Mouse (Mus musculus) embryonic facial prominence, embryonic 15.5 days (tissue): ENCODE results near the gene Slc2a12. TPM values are rescaled to one million over a fixed set of nuclear protein-coding genes. Genes with fewer than 3 reads are reported as not detected.
A peak's percentile ranks its signal among the peaks of the same experiment; 100 is the strongest.

Experiments used
- ATAC-seq: fragments of 200-750 bp; cut with Nextera tagmentation; 2 replicates; pipeline ENCODE4 v1.8.0; 2017; ENCODE audit warnings: low read depth, moderate TSS enrichment; ENCODE audit not compliant: insufficient number of reproducible peaks, low FRiP score, low TSS enrichment
- H3K27ac ChIP-seq: fragments of 300-500 bp; sonication (generic); replicated peaks from 2 replicates; pipeline ENCODE4 v1.5.1; 2015; ENCODE audit warnings: mild to moderate bottlenecking, inconsistent platforms
- H3K27me3 ChIP-seq: fragments of 300-500 bp; sonication (generic); 2 replicates; pipeline ENCODE4 v1.6.1; 2015; ENCODE audit warnings: inconsistent platforms
- H3K36me3 ChIP-seq: fragments of 300-500 bp; sonication (generic); 2 replicates; pipeline ENCODE4 v1.6.1; 2015; ENCODE audit warnings: mild to moderate bottlenecking, inconsistent platforms
- H3K4me1 ChIP-seq: fragments of 300-500 bp; sonication (generic); 2 replicates; pipeline ENCODE4 v1.6.1; 2015; ENCODE audit warnings: inconsistent platforms
- H3K4me2 ChIP-seq: fragments of 300-500 bp; sonication (generic); replicated peaks from 2 replicates; pipeline ENCODE4 v1.6.1; 2015; ENCODE audit warnings: mild to moderate bottlenecking, inconsistent platforms
- H3K4me3 ChIP-seq: fragments of 300-500 bp; sonication (generic); replicated peaks from 2 replicates; pipeline ENCODE4 v1.5.1; 2015; ENCODE audit warnings: mild to moderate bottlenecking, inconsistent platforms
- H3K9ac ChIP-seq: fragments of 300-500 bp; sonication (generic); 2 replicates; pipeline ENCODE4 v1.6.1; 2015; ENCODE audit warnings: inconsistent platforms
- H3K9me3 ChIP-seq: fragments of 300-500 bp; sonication (generic); replicated peaks from 2 replicates; pipeline ENCODE4 v1.6.1; 2016; ENCODE audit warnings: inconsistent platforms
- WGBS: fragments of 180-500 bp; shearing (Covaris S2); methylation state at CpG from one replicate; pipeline ENCODE4 v1.1.7; 2015; 5-methylcytosine and 5-hydroxymethylcytosine counted together
- polyA plus RNA-seq: library from polyadenylated mRNA; unstranded; fragments of >200 nt; fragmentation: Nextera tagmentation; extraction: Ambion mirVana; gene quantifications from 2 replicates; pipeline ENCODE4 v1.2.1, GENCODE M21; 2015

The Slc2a12 gene
- polyA plus RNA-seq, 1 experiment from 2014 or later, result 3.8 TPM

DNA sequence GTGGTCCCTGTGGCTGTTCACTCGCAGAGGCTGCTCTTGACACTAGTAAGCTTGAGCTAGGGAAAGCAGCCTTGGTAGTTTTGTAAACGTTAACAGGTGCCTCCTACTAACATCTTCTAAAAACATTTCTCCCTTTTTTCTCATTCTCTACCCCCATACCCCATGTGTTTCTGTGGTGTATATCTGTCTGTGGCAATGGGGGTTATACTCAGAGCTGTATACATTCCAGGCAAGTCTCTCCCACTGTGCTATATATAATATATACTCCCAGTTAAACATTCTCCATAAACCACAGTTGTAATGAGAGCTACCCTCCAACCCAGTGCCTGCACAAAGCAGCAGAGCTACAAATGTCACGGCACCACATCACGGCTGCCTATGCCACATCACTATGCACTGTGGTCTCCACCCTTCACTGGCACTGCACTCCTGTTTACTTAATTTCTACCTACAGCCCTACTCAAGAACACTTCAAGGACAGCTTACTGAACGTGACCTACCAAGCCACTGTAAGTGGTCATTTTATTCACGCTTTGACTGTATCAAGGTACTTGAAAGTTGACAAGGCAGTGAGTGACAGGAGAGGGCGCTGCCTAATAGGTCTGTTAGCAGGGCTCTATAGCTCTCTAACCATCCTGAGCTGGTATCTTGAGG, 63.5 kb downstream of the Slc2a12 start:
- ATAC-seq, result peak; percentile 70; the same call in 1 of the 2 replicates
- Histone ChIP-seq H3K4me2 (no peak overlapping the region), H3K9ac (no peak overlapping the region), H3K4me1 (no peaks in the 10 kb centered on the region), H3K4me3 (no peak overlapping the region), H3K9me3 (no peaks in the 10 kb centered on the region), H3K36me3 (peaks cover 50% of the 10 kb centered on the region), H3K27ac (no peak overlapping the region), H3K27me3 (no peaks in the 10 kb centered on the region)
- 79% methylated on average over 7 of the region's 7 CpGs for WGBS

DNA sequence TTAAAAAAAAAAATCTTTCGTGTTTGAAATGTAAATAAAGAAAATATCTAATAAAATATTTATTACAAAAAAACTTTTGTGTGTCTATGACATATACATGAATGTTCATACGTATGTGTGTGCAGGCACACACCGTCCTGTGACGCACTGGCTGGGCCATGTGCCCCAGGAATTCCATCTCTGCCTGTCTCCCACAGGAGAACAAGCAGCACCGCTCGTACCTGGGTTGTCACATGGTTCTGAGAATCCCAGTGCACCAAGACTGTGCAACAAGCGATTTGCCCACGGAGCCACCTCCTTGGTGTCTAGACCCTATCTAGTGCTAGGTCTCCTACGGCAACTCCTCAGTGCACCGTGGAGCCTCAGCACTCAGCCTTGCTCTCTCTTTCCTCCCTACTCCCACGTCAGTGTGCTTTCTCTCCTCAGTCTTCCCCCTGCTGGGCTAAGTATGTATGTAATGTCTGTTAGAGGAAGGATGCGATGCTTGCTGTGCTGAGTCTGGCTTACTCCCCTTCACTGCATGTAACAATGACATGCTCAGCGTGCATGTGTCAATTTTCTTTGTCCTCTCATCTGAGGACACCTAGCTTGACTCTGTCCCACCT, 65.5 kb downstream of the Slc2a12 start:
- no peak overlapping the region for H3K27ac ChIP-seq
- no peak overlapping the region for H3K4me3 ChIP-seq
- no peak for ATAC-seq
- peaks cover 43% of the 10 kb centered on the region for H3K36me3 ChIP-seq
- H3K9me3 ChIP-seq, result no peaks in the 10 kb centered on the region
- no peaks in the 10 kb centered on the region for H3K4me1 ChIP-seq
- no peak overlapping the region for H3K4me2 ChIP-seq
- no peaks in the 10 kb centered on the region for H3K27me3 ChIP-seq
- WGBS, result 85% methylated on average over 13 of the region's 13 CpGs
- no peak overlapping the region for H3K9ac ChIP-seq

DNA sequence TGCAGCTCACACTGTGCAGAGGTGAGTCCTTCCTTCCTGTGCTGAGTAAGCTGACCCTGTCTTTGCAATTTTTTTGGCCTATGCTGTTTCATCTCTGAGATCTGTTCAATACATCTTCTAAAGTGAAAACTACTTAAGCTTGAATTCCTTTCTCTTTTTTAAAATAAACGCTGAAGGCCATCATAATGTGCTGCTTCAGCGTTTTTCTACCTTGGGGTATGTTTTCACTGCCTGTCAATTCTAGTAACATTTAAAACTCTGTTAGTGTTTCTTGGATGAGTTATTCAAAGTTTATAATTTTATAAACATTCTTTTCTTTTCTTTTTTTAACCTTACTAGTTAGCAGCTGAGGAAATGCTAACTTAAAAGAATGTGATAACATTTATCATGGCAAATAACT, 68.1 kb downstream of the Slc2a12 start:
- Histone ChIP-seq H3K9me3 (no peaks in the 10 kb centered on the region), H3K4me2 (no peak overlapping the region), H3K9ac (no peak overlapping the region), H3K36me3 (peaks cover 21% of the 10 kb centered on the region; the same call in 1 of the 2 replicates), H3K27ac (no peak overlapping the region), H3K27me3 (no peaks in the 10 kb centered on the region), H3K4me3 (no peak overlapping the region), H3K4me1 (no peaks in the 10 kb centered on the region)
- WGBS, result 58% methylated on average over 2 of the region's 2 CpGs
- ATAC-seq, result no peak

DNA sequence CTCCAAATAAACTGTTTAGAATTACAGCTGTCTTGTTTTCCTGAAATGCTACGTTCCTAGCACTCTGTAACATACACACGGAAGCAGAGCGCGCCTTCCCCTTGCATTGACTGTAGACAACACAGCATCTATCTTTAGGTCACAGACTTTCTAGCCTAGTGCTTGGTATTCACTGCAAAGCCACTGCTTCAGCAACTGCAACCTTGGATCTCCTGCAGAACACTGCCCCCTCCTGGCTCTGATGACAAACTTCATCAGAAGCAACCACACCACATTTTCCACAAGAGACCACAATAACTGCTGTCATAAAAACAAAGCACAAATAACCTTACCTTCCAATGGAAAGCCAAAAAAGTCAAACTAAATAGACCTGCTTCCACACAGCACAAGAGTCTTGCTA, 69.7 kb downstream of the Slc2a12 start:
- Histone ChIP-seq H3K27ac (no peak overlapping the region), H3K36me3 (peaks cover 9% of the 10 kb centered on the region; the same call in 1 of the 2 replicates), H3K4me2 (no peak overlapping the region), H3K4me1 (0 out of 2 replicates have a peak, but pooled peaks cover 3% of the 10 kb centered on the region), H3K27me3 (no peaks in the 10 kb centered on the region), H3K9ac (no peak overlapping the region), H3K9me3 (no peaks in the 10 kb centered on the region), H3K4me3 (no peak overlapping the region)
- WGBS, result 74% methylated on average over 4 of the region's 4 CpGs
- ATAC-seq, result 0 out of 2 replicates have a peak, but pooled peaks have one; percentile 57

DNA sequence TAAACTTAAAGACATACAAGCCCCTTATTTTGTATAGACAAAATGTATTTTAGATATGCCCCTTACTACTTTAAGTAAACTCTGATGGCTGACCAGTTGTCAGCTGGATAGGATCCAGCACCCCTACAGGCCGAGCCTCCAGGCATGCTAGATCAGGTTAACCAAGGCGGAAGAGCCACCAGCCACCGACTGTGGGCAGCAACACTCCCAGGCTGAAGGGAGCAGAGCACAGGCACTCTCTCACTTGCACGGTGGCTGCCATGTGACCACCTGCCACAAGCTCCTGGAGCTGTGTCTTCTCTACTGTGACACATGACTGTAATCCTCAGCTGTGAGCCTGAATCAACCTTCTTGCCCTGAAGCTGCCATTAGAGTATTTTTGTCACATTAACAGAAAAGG, 73.7 kb downstream of the Slc2a12 start:
- Histone ChIP-seq H3K4me2 (no peak overlapping the region), H3K9me3 (no peaks in the 10 kb centered on the region), H3K27me3 (no peaks in the 10 kb centered on the region), H3K36me3 (no peaks in the 10 kb centered on the region), H3K4me1 (0 out of 2 replicates have a peak, but pooled peaks cover 3% of the 10 kb centered on the region), H3K27ac (no peak overlapping the region), H3K4me3 (no peak overlapping the region), H3K9ac (no peak overlapping the region)
- WGBS, result 47% methylated on average over 4 of the region's 4 CpGs
- ATAC-seq, result no peak

DNA sequence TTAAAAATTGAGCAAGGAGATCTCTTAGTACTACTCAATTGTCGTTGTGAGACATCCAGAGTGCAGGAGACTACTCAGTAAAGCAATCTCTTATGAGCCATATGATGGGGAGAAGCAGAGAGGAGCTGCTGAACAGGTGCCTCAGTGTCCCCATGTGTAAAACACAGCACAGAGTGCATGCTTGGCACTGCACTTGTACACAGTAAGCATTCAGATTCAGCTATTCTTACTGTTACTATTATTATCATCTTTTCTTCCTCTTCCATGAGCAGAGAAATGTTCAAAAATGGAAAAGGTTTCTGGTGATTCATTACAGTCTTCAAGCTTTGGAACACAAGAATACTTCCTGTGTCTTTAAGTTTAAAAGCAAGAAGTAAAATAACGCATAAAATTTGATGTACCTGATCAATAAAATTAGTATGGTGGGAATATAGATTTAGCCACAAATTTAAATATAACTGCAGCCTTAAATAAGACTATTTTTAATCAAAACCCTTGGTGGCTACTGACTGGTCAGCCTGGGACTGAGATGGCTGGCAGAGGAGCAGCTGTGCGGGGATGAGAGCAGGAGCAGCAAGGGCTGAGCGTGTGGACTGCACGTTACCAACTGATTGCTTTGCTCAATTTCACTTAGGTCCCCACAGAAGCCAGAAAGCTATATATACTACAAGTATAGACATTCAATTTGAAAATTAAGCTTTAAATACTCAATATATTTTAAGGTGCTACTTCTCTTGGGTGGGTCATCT, 76.1 kb downstream of the Slc2a12 start:
- ATAC-seq, result no peak
- no peaks in the 10 kb centered on the region for H3K36me3 ChIP-seq
- no peak overlapping the region for H3K9ac ChIP-seq
- H3K9me3 ChIP-seq, result no peaks in the 10 kb centered on the region
- 0 out of 2 replicates have a peak, but pooled peaks cover 3% of the 10 kb centered on the region for H3K4me1 ChIP-seq
- no peaks in the 10 kb centered on the region for H3K27me3 ChIP-seq
- no peak overlapping the region for H3K27ac ChIP-seq
- H3K4me2 ChIP-seq, result no peak overlapping the region
- no peak overlapping the region for H3K4me3 ChIP-seq
- WGBS, result 79% methylated on average over 5 of the region's 5 CpGs

DNA sequence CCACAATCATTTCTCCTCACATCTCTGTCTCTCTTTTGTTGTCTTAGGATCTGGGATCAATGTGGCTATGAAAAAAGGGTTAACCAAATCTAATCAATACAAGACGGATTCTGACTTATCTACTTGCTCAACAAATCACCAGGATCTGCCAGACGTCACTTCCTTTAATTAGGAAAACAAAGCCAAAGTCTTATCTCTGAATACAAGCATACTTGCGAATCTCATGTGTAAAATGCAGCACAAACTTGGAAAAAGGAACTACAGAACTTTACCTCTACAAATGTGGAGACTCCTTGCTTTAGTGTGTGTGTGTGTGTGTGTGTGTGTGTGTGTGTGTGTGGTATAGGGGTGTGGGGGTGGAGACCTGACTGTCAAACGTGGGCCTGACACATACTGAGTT, 80.4 kb downstream of the Slc2a12 start:
- Histone ChIP-seq H3K9ac (no peak overlapping the region), H3K36me3 (no peaks in the 10 kb centered on the region), H3K27me3 (no peaks in the 10 kb centered on the region), H3K4me2 (no peak overlapping the region), H3K27ac (no peak overlapping the region), H3K4me3 (no peak overlapping the region), H3K4me1 (peaks cover 7% of the 10 kb centered on the region), H3K9me3 (no peaks in the 10 kb centered on the region)
- ATAC-seq, result no peak
- WGBS, result 65% methylated on average over 4 of the region's 4 CpGs

DNA sequence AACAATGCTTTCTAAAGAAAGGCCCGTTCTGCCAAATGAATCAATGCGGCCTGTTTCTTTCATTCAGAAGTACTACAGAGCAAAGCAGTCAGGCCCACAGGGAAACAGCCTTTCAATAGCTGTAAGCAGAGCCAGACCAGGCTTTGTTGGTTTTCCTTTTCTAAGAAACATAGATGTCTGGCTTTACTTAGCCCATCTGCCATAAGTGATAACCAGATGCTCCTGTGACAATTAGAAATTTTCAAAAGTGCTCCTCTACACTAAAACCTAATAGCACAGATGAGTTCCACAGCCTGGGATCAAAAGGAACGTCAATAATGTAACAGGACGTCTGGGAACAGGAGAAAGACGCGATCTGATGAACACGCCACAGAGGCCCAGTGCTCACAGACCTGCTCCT, 81.5 kb downstream of the Slc2a12 start:
- Histone ChIP-seq H3K4me1 (peaks cover 11% of the 10 kb centered on the region), H3K4me2 (no peak overlapping the region), H3K9me3 (no peaks in the 10 kb centered on the region), H3K4me3 (no peak overlapping the region), H3K9ac (no peak overlapping the region), H3K36me3 (no peaks in the 10 kb centered on the region), H3K27ac (no peak overlapping the region), H3K27me3 (no peaks in the 10 kb centered on the region)
- 45% methylated on average over 7 of the region's 7 CpGs for WGBS
- ATAC-seq, result no peak

DNA sequence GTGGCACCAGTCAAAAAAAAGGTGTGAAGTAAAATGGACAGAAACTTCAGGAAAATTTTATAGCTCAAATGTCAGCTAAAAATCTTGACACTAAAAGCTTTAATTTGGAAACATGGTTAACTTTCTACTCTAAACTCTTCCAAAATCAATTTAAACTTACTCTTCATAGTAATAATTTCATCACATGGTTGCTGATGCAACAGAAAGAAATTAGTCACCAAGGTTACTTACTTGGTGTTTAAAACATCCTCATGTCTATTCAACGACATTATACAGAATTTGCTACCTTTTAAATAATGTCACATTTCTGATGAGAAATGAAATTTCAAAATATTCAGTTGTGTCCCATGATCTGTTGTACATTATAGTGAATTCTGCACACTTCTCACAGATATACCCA, 83.4 kb downstream of the Slc2a12 start:
- 78% methylated on average over 1 of the region's 1 CpGs for WGBS
- Histone ChIP-seq H3K27ac (no peak overlapping the region), H3K36me3 (no peaks in the 10 kb centered on the region), H3K4me2 (no peak overlapping the region), H3K27me3 (no peaks in the 10 kb centered on the region), H3K9me3 (no peaks in the 10 kb centered on the region), H3K4me1 (peaks cover 16% of the 10 kb centered on the region), H3K4me3 (no peak overlapping the region), H3K9ac (no peak overlapping the region)
- no peak for ATAC-seq

DNA sequence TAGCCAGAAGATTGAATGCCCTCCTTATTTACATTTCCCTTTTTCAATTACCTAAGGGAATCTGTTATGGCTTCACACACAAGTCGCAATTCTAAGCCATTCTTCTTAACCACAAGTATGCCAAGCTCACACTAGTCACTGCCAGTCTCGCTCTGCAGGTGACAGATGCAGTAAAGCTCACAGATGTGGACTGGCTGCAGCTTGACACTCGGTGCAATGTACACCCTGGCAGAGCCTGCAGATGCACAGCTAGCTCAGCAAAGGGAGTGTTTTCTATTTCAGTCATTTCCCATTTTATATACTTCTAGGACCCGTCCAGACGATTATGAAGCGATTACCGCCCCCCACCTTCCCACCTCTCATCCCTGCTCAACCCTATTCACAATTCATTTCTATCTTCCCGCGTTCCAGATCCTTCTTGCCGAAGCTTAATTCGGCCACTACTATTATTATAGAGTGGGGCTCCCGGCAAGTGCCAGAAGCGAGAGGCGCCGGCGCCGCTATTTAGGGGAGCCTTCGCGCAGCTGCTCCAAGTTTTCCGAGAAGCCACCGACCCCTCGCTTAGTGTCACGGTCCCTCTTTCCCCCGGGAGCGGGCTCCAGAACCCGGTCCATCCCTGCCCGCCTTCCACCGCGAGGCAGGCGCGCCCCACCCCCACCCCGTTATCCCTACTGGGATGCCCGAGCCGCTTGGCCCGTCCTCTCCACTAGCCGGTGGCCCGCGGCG, 85.6 kb downstream of the Slc2a12 start:
- Histone ChIP-seq H3K4me3 (peak overlapping the region; percentile 97), H3K4me2 (peak overlapping the region; percentile 88), H3K9me3 (no peaks in the 10 kb centered on the region), H3K27me3 (no peaks in the 10 kb centered on the region), H3K4me1 (peaks cover 16% of the 10 kb centered on the region), H3K36me3 (no peaks in the 10 kb centered on the region), H3K27ac (peak overlapping the region; percentile 90), H3K9ac (peak overlapping the region; percentile 95)
- 1% methylated on average over 38 of the region's 39 CpGs for WGBS
- peak; percentile 67 for ATAC-seq

DNA sequence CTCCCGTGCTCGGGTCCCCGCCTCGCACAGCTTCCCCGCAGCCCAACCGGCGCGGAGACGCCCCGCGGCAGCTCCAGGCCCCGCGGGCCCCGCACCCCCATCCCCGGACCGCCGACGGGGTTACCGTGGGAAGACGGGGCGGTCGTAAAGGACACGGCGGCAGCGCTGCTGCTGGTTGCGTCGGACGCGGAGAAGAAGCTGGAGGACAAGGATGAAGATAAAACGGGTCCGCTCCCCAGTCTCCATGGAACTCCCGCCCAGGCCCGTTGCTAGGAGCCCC, 86.1 kb downstream of the Slc2a12 start:
- Histone ChIP-seq H3K9ac (peak overlapping the region; percentile 95), H3K9me3 (no peaks in the 10 kb centered on the region), H3K36me3 (no peaks in the 10 kb centered on the region), H3K4me2 (peak overlapping the region; percentile 88), H3K4me3 (peak overlapping the region; percentile 97), H3K27me3 (no peaks in the 10 kb centered on the region), H3K27ac (peak overlapping the region; percentile 90), H3K4me1 (peaks cover 16% of the 10 kb centered on the region)
- peak; percentile 48; the same call in 1 of the 2 replicates for ATAC-seq
- WGBS, result 1% methylated on average over 31 of the region's 33 CpGs
